32 mouse cellular contexts compared by ENCODE assay signal in the genomic region with DNA sequence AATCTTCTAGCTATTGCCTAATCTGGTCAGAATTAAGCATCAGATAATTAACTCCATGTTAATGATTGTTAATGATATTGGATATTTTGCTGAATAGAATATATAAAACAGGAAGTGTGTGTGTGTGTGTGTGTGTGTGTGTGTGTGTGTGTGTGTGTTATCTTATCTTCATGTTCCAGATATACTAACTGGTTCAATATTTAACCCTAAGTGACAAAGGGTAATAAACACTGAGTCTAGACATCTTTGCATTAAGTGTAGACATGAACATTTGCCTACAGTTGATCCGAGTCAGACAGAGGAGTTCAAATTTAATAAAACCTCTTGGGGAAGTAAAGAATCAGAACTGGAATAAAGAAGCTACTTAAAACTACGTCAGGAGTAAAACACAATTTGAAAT.
"Had no signal": no experiment of that assay in that cellular context is flagged by ENCODE, and none has a peak within 500 bp of the region (broad histone marks: within the 10 kb centered on the region; RNA-seq: fewer than 3 reads in every experiment).

No protein-coding gene starts in this region.

- H3K9ac ChIP-seq: limb, embryonic 12.5 days; limb, embryonic 13.5 days; limb, embryonic 15.5 days; liver, embryonic 12.5 days; liver, embryonic 13.5 days; liver, embryonic 14.5 days; liver, embryonic 15.5 days; liver, postnatal 0 days; lung, embryonic 14.5 days; lung, embryonic 15.5 days; midbrain, embryonic 12.5 days; midbrain, embryonic 13.5 days; midbrain, embryonic 15.5 days; neural tube, embryonic 12.5 days had no signal

- H3K9me3 ChIP-seq: limb, embryonic 10.5 days; limb, embryonic 12.5 days; limb, embryonic 13.5 days; limb, embryonic 15.5 days; liver, embryonic 12.5 days; liver, embryonic 13.5 days; liver, embryonic 15.5 days; lung, embryonic 15.5 days; midbrain, embryonic 10.5 days; midbrain, embryonic 12.5 days; midbrain, embryonic 13.5 days; midbrain, embryonic 15.5 days; neural tube, embryonic 12.5 days had no signal

- DNase-seq: left cerebral cortex, postnatal 4 days; liver; liver, embryonic 13.5 days; liver, postnatal 0 days; lung, adult 18-20 months; lung, adult 2 months; lung, embryonic 14.5 days; lung, postnatal 10 days; lung, postnatal 14 days; lung, postnatal 36 days; lung, postnatal 4 days; midbrain, embryonic 14.5 days had no signal

- H3K4me3 ChIP-seq: limb, embryonic 10.5 days; limb, embryonic 12.5 days; limb, embryonic 13.5 days; limb, embryonic 15.5 days; liver, embryonic 12.5 days; liver, embryonic 13.5 days; liver, embryonic 15.5 days; lung, embryonic 15.5 days; megakaryocyte, embryonic 14.5 days; midbrain, embryonic 10.5 days; midbrain, embryonic 12.5 days; midbrain, embryonic 13.5 days; midbrain, embryonic 15.5 days; myocyte; neural tube, embryonic 12.5 days had no signal

- ATAC-seq: liver, embryonic 12.5 days; liver, postnatal 0 days; lung, postnatal 0 days; midbrain, embryonic 13.5 days; midbrain, embryonic 15.5 days; midbrain, embryonic 16.5 days had no signal

- H3K27ac ChIP-seq: limb, embryonic 10.5 days; limb, embryonic 12.5 days; limb, embryonic 13.5 days; limb, embryonic 15.5 days; liver, embryonic 12.5 days; liver, embryonic 13.5 days; liver, embryonic 14.5 days; liver, embryonic 15.5 days; lung, embryonic 15.5 days; macrophage; midbrain, embryonic 10.5 days; midbrain, embryonic 12.5 days; midbrain, embryonic 13.5 days; midbrain, embryonic 15.5 days; neural tube, embryonic 12.5 days had no signal

- H3K4me2 ChIP-seq: limb, embryonic 12.5 days; limb, embryonic 13.5 days; limb, embryonic 15.5 days; liver, embryonic 11.5 days; liver, embryonic 12.5 days; liver, embryonic 13.5 days; liver, embryonic 15.5 days; lung, embryonic 14.5 days; lung, embryonic 15.5 days; midbrain, embryonic 11.5 days; midbrain, embryonic 12.5 days; midbrain, embryonic 13.5 days; midbrain, embryonic 15.5 days; neural tube, embryonic 12.5 days had no signal

- H3K27me3 ChIP-seq: limb, embryonic 12.5 days; limb, embryonic 13.5 days; limb, embryonic 15.5 days; liver, embryonic 12.5 days; liver, embryonic 13.5 days; liver, embryonic 15.5 days; lung, embryonic 15.5 days; megakaryocyte, embryonic 14.5 days; midbrain, embryonic 12.5 days; midbrain, embryonic 13.5 days; midbrain, embryonic 15.5 days; neural tube, embryonic 12.5 days had no signal

- H3K36me3 ChIP-seq: limb, embryonic 10.5 days; limb, embryonic 12.5 days; limb, embryonic 13.5 days; limb, embryonic 15.5 days; liver, embryonic 12.5 days; liver, embryonic 13.5 days; liver, embryonic 15.5 days; lung, embryonic 15.5 days; midbrain, embryonic 10.5 days; midbrain, embryonic 12.5 days; midbrain, embryonic 13.5 days; midbrain, embryonic 15.5 days; neural tube, embryonic 12.5 days had no signal

- H3K4me1 ChIP-seq: limb, embryonic 10.5 days; limb, embryonic 12.5 days; limb, embryonic 13.5 days; limb, embryonic 15.5 days; liver, embryonic 12.5 days; liver, embryonic 13.5 days; liver, embryonic 15.5 days; lung, embryonic 15.5 days; megakaryocyte, embryonic 14.5 days; midbrain, embryonic 10.5 days; midbrain, embryonic 12.5 days; midbrain, embryonic 13.5 days; midbrain, embryonic 15.5 days; neural tube, embryonic 12.5 days had no signal
